Mouse (Mus musculus) ovary, adult 18-20 months (tissue): ENCODE data around the gene P2rx7.

Source experiments
- DNase-seq: peaks from one replicate; pipeline ENCODE4 v3.0.0; 2022; ENCODE audit warnings: low spot score, mixed read lengths

P2rx7 gene

DNA sequence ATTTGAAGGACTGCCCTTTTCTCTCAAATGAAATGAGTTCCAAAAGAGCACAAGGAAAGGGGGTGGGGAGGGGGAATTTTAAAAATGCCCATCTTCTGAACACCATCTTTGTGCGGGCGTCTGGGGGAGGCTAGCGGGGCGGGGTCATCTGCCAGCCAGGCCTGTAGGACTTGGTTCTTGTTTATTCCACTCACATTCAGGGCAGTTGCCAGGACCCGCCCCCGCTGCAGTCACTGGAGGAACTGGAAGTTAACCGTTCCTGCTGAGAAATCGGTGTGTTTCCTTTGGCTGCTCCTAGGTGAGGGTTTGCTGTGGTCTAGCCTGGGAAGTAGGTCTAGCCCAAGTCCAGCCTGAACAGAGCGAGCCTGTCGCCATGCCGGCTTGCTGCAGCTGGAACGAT is at the start of gene P2rx7:
TSS of gene P2rx7 (plus strand) at position 211 of the 400 bp plus-strand sequence.
- peak; percentile 59 for DNase-seq

- no peak for DNase-seq
Measured at GRCm38 (mm10) chr5:122595470-122595869, 48.2 kb upstream of the P2rx7 start.

- peak; percentile 77 for DNase-seq
Measured at GRCm38 (mm10) chr5:122602233-122602632, 41.5 kb upstream of the P2rx7 start.

- DNase-seq, result no peak
Measured at GRCm38 (mm10) chr5:122604894-122605293, 38.8 kb upstream of the P2rx7 start.

DNA sequence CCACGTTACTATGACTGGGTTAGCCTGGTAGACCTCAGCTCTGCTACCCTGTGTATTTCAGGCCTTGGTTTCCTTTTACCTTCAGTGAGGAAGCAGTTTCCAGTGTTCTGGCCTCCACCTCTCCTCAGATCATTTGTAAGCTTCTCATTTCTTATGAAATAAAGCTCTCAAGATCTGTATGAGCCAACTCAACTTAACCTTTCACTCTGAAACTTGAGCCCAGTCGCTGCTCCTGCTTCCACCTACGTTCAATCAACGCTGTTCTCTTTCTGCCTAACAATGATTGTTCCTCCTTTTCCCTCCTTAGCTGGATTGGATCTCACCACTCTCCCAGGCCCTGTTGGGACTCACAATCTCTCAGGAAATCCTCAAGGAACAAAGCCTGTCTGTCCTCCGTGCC is 32.1 kb upstream of the P2rx7 start:
- DNase-seq, result no peak

DNA sequence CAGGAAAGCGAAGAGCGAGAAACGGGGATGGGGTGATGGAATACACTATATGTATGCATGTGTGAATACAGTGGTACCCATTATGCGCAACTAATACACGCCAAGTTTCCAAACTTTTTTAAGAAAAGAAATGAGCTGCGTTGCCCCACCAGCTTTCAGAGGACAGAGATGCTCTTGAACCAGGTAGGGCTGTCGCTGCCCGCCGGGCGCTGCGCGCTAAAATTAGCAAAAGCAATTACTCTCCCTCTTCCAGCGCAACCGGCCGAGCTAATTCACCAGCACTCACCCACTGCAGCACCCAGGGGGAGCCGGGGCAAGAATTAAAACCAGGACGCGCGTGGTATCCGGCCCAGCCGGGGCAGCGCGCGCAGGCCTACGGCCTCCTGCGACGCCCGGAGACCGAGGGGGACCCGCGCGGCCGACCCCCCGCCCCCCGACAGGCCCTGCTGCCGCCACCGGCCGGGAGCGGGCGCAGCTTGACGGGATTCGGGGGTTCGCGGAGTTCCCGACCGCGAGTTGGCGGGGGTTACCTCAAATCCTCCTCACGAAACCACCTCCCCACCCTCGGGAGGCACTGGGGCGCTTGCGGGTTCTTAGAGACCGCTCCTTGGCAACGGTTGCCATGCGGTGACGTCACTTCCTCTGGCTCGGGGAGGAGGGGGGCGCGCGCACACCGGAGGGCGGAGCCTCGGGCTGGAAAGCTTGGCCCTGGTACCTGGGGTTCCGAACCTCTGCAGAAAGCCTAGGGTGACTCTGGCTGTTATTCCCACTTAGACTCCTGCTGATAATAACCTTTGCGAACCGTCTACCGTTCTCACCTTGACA is 29.6 kb upstream of the P2rx7 start, which contains the start of gene Ift81:
TSS of gene Ift81 (minus strand) at position 611 of the 825 bp plus-strand sequence.
- DNase-seq, result peak; percentile 87

DNA sequence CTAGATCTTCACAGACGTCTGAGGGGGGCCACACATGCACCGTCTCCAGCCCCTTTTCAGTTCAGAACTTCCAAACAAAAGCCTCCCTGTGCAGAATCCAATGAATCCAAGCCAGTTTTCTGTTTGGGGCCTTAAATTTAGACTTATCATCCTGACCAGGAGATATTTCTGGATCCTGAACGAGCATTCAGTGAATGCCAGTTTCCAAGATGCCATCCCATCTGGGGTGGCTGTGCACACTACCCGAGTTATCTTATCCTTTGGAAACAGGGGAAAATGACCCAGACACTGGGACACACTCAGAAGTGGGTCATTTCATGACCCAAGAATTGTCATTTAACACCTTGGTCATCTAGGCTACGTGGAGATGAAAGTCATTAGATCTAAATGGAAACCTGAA is 26.0 kb upstream of the P2rx7 start:
- DNase-seq, result no peak

GRCm38 (mm10) chr5:122619686-122620296 is 23.9 kb upstream of the P2rx7 start:
- DNase-seq, result no peak

DNA sequence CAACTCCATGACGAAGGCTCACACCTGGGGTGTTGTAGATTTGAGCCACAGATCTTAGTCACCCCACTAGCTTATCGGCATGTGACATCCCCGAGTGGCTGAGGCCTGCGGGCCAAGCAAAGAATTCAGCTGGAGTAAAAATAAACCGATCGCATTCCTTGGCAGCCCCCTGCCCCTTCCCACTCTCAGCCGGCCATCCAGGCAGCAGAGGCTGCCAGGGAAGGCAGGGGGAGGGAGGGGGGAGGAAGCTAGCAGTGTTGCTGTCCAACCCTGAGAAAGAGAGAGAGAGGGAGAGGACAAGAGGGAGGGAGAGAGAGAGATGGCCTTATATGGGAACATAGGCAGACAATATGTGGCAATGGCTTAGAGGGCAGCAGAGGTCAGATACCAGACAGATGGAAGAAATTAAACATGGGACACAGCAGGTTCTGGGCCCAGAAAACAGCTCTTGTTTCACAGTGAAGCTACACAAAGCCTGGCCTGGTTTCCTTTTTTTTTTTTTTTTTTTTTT is 22.3 kb upstream of the P2rx7 start:
- DNase-seq, result peak; percentile 37

GRCm38 (mm10) chr5:122622526-122622925 is 21.2 kb upstream of the P2rx7 start:
- no peak for DNase-seq

DNA sequence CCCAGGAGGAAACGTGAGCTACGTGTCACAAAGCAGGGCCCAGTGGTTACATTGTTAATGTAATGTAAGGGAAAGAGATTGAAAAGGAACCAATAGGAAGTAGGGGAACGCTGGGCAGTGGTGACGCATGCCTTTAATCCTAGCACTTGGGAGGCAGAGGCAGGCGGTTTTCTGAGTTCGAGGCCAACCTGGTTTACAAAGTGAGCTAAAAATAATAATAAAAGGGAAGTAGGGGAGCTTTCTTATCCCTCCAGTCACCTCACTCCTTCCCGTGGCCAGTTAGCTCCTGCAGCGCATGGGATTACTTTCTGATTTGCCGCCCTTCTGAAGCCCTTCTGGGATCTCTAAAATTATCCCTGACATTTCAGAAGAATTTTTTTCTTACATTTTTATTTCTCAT is 19.9 kb upstream of the P2rx7 start:
- no peak for DNase-seq

GRCm38 (mm10) chr5:122624952-122625479 is 18.7 kb upstream of the P2rx7 start:
- no peak for DNase-seq

GRCm38 (mm10) chr5:122625565-122626252 is 18.0 kb upstream of the P2rx7 start:
- no peak for DNase-seq

GRCm38 (mm10) chr5:122627243-122627642 is 16.5 kb upstream of the P2rx7 start:
- peak; percentile 68 for DNase-seq

DNA sequence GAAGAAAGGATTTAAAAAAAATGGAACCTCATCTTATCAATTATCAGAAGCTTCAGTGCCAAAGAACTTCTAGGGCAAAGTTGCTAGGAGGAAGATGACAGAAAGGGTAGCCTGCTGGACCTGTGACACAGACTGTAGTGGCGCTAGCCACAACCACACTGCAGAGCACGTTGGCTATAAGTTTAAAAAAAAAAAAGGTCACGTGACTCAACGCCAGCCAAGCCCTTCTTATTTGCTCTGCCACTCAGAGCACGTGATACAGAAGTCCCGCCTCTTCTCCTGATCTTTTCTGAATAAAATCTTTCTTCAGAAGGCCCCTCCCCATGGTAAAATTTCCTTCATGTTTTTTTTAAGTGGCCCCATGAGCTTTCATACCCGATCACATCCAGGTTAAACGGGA is 8.5 kb upstream of the P2rx7 start:
- DNase-seq, result no peak

- DNase-seq, result no peak
Measured at GRCm38 (mm10) chr5:122636308-122636707, 7.4 kb upstream of the P2rx7 start.

- DNase-seq, result no peak
Measured at GRCm38 (mm10) chr5:122636958-122637357, 6.8 kb upstream of the P2rx7 start.

GRCm38 (mm10) chr5:122638296-122638695 is 5.4 kb upstream of the P2rx7 start:
- DNase-seq, result no peak

GRCm38 (mm10) chr5:122639517-122639916 is 4.2 kb upstream of the P2rx7 start:
- no peak for DNase-seq

DNA sequence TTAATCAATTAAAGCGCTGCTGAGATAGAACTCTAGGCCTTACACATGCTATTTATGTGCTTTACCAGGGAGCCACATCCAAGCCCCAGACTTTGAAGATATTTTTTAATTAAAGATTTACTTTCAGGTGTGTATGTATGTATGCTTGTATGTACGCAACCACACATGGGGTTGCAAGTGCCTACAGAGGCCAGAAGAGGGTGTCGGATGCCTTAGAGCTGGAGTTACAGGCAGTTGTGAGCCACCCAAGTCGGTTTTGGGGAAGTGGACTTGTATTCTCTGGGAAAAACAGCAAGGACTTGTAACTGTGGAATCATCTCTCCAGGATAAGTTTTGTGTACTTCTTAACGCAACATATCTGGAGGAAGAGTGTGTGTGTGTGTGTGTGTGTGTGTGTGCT is 3.7 kb upstream of the P2rx7 start:
- DNase-seq, result no peak

GRCm38 (mm10) chr5:122644111-122644607 is 448 bp downstream of the P2rx7 start:
- peak; percentile 16 for DNase-seq

GRCm38 (mm10) chr5:122645290-122645689 is 1.6 kb downstream of the P2rx7 start:
- DNase-seq, result no peak
